Comparison of ENCODE assay signal across 21 mouse cellular contexts in genomic region chr1:62216568-62216967, GRCm38 (mm10).
DNase-seq lines count a peak whose midpoint lies in the region; ATAC-seq and TF ChIP-seq lines count a peak whose summit lies in the region.
"Had no signal": no experiment of that assay in that cellular context is flagged by ENCODE, and none has a peak within 500 bp of the region (broad histone marks: within the 10 kb centered on the region; RNA-seq: fewer than 3 reads in every experiment).

No protein-coding gene starts in this region.

- H3K27me3 ChIP-seq in forebrain, postnatal 0 days (ENCODE audit: insufficient read depth, low read length) = no peaks in the 10 kb centered on the region
- H3K27me3 ChIP-seq: CH12.LX; embryonic facial prominence, embryonic 15.5 days; heart, embryonic 15.5 days; hindbrain, embryonic 13.5 days; midbrain, embryonic 15.5 days; Patski had no signal

- H3K9me3 ChIP-seq in forebrain, postnatal 0 days (ENCODE audit: low read length) = no peaks in the 10 kb centered on the region
- H3K9me3 ChIP-seq: embryonic facial prominence, embryonic 15.5 days; G1E; heart, embryonic 15.5 days; hindbrain, embryonic 13.5 days; midbrain, embryonic 15.5 days had no signal

- no peak overlapping the region for H3K4me2 ChIP-seq in forebrain, postnatal 0 days (ENCODE audit: low read depth)
- H3K4me2 ChIP-seq: embryonic facial prominence, embryonic 15.5 days; heart, embryonic 15.5 days; hindbrain, embryonic 13.5 days; midbrain, embryonic 15.5 days had no signal

- H3K4me1 ChIP-seq in forebrain, postnatal 0 days (ENCODE audit: insufficient read depth) = peaks cover 14% of the 10 kb centered on the region; the same call in 1 of the 2 replicates
- H3K4me1 ChIP-seq: embryonic facial prominence, embryonic 15.5 days; heart, embryonic 15.5 days had no signal

- no peak for DNase-seq in frontal cortex, postnatal 10 days (ENCODE audit: low spot score in 2 of 2)
- DNase-seq in right cerebral cortex, adult 18-20 months = peak; percentile 48
- DNase-seq in right cerebral cortex, postnatal 14 days = no peak
- DNase-seq in forebrain, postnatal 0 days = peak; percentile 59
- peak; percentile 36 for DNase-seq in telencephalon, adult 2 months (ENCODE audit: low read depth, low spot score)
- no peak for DNase-seq in lung, postnatal 14 days
- DNase-seq: adrenal gland, adult 2 months; B cell, adult 2 months; gastrocnemius, adult 2 months; heart, postnatal 36 days; kidney, adult 11 months; kidney, postnatal 4 days had no signal

- no peaks in the 10 kb centered on the region for H3K36me3 ChIP-seq in forebrain, postnatal 0 days (ENCODE audit: insufficient read depth)
- H3K36me3 ChIP-seq: G1E; heart, embryonic 15.5 days; hindbrain, embryonic 13.5 days; midbrain, embryonic 15.5 days had no signal

- no peak overlapping the region for H3K4me3 ChIP-seq in forebrain, postnatal 0 days (ENCODE audit: low read depth, low read length)
- H3K4me3 ChIP-seq: embryonic facial prominence, embryonic 15.5 days; gastrocnemius, adult 2 months; heart, embryonic 15.5 days; hindbrain, embryonic 13.5 days; midbrain, embryonic 15.5 days had no signal

- peak overlapping the region; percentile 45; the same call in 1 of the 2 replicates for H3K27ac ChIP-seq in forebrain, postnatal 0 days (ENCODE audit: low read depth, low read length)
- H3K27ac ChIP-seq: embryonic facial prominence, embryonic 15.5 days; gastrocnemius, adult 2 months; heart, embryonic 15.5 days; hindbrain, embryonic 13.5 days; macrophage; midbrain, embryonic 15.5 days had no signal

- 47% methylated on average over 4 of the region's 4 CpGs for WGBS in forebrain, postnatal 0 days

- TF ChIP-seq CTCF in forebrain, postnatal 0 days (IDR thresholded peaks at IDR 0.05; ENCODE audit: low read depth) = no peak

- ATAC-seq in frontal cortex, adult (ENCODE audit: low TSS enrichment) = peak; percentile 87
- ATAC-seq in forebrain, postnatal 0 days = peak; percentile 51
- ATAC-seq: midbrain, embryonic 15.5 days; Patski had no signal

- no peak overlapping the region for H3K9ac ChIP-seq in forebrain, postnatal 0 days
- H3K9ac ChIP-seq: embryonic facial prominence, embryonic 15.5 days; heart, embryonic 15.5 days; hindbrain, embryonic 13.5 days; midbrain, embryonic 15.5 days had no signal

Comparison
In these comparisons a context has a peak if more than half of its experiments do, and no peak if none do; other contexts are left out.
1. DNase-seq: peak in right cerebral cortex, adult 18-20 months (single experiment), forebrain, postnatal 0 days (single experiment) and telencephalon, adult 2 months (single experiment); none in frontal cortex, postnatal 10 days (0 of 2), right cerebral cortex, postnatal 14 days (single experiment) and lung, postnatal 14 days (single experiment).